Mouse (Mus musculus): ENCODE data around the gene Cfap221.

Cfap221 gene

GRCm38 (mm10) chr1:120007851-120008588 lies 11.0 kb upstream of the Cfap221 start:
- DNase-seq (ENCODE audit: low read depth, low spot score) = no peak

GRCm38 (mm10) chr1:120006844-120007790 lies 10.1 kb upstream of the Cfap221 start, which contains the start of gene Sctr:
TSS of gene Sctr (plus strand) at chr1:120006894.
- DNase-seq (ENCODE audit: low read depth, low spot score) = no peak

DNA sequence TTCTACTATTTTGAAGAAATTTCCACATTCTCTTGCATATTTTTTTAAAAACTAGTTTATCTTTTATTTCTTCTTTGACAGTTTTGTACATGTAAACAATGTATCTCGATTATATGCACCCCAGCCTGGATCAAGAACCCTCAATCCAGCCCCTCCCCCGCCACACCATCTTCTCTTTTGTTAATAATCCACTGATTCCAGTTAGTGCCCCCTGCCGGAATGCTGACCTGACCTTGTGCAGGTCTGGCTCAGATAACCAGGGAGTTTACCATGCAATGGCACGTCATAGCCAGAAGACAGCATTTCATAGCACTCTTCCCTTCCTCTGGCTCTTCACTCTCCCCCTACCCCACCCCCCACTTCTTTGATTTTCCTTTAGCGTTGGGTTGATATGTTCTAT lies 610 bp upstream of the Cfap221 start:
- no peak for DNase-seq (ENCODE audit: low read depth, low spot score)

DNA sequence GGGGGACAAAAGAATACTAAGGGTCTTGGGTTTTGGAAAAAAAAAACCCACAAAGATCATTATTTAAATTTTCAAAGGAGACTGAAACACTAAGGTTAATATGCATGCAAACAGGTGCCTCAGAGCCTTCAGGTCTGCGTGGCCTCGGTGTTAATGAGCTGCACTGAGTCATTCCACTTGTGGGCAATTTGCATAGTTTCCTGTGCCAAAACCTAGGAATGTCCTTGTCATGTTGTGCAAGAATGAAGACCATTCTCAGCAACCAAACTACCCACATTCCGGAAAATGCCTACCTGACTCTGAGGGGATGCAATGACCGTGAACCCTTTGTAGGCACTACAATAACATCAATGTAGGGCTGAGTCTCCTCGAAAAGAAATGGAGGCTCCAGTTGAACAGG lies 10.5 kb downstream of the Cfap221 start:
- DNase-seq (ENCODE audit: low read depth, low spot score) = no peak

GRCm38 (mm10) chr1:119975141-119975540 lies 21.9 kb downstream of the Cfap221 start:
- no peak for DNase-seq (ENCODE audit: low read depth, low spot score)

GRCm38 (mm10) chr1:119973117-119973516 lies 23.9 kb downstream of the Cfap221 start:
- DNase-seq (ENCODE audit: low read depth, low spot score) = no peak

DNA sequence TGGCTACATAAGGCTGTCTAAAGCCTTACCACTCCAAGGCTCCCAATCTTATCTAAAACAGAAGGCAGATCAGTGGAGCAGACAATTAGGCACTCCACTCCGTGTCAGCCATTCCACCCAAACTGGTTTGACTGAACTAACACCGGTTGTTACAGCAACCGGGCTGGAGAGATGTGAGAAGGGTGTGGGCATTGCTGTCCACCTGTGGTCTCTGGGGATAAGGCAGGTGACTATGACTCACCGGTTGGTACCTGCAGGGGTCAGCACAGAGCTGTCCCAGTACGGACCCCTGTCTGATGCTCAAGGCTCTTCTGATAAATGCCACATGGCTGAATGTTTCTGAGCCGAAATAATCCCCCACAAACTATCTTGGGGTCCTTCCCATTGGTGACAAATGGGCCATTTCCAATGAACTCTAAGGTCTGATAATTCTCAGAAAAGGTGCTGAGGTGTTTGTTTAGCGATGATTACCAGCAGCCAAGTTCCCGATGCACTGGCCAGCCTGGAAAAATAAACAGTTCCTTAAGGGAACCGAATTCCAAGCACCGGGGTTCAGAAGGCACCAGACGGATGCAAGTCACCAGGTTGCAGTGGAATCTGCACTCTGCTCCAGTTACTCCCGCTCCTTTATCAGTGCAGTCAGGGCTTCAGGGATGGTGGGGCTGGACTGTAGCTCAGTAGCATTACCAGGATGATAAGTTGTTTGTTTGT lies 31.1 kb downstream of the Cfap221 start:
- DNase-seq (ENCODE audit: low read depth, low spot score) = no peak

DNA sequence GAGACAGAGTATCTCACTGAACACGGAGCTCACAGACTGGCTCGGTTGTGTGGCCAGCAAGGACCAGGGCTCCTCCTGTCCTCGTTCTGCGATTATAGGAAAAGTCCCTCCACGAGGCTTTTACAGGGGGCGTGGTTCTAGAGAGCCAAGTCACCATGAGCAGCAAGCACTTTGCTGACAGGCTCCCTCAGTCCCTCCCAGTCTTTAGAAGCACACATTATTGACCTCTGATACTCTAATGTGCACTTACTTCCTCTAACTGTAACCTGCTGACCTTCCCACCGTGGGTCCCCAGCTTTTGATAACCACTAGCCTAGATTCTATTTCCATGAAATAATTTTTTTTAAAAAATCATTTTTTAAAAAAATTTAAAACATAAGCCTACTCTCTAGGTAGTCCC lies 37.1 kb downstream of the Cfap221 start:
- no peak for DNase-seq (ENCODE audit: low read depth, low spot score)

- DNase-seq (ENCODE audit: low read depth, low spot score) = no peak
These were observed 37.6 kb downstream of the Cfap221 start for GRCm38 (mm10) chr1:119959464-119959863.

- peak; percentile 10 for DNase-seq (ENCODE audit: low read depth, low spot score)
These were observed 39.3 kb downstream of the Cfap221 start for GRCm38 (mm10) chr1:119957716-119958222.

DNA sequence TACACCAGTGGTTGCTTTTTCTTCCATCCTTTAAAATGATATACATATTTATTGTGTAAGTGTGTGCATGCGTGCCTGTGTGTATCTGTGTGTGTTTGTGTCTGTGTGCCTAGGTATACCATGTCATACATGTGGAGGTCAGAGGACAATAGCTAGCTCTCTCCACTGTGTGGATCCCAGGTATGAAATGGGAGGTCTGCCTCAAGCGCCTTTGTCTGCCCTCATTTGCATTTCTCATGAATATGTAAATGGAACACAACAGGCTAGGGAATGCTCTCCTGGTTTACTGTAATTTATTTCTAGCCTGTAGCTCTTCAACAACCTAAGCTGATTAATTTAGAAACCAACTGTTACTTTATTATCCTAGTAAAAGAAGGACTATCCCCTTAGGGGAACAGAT lies 42.4 kb downstream of the Cfap221 start:
- DNase-seq (ENCODE audit: low read depth, low spot score) = no peak

GRCm38 (mm10) chr1:119953456-119953855 lies 43.6 kb downstream of the Cfap221 start:
- no peak for DNase-seq (ENCODE audit: low read depth, low spot score)

DNA sequence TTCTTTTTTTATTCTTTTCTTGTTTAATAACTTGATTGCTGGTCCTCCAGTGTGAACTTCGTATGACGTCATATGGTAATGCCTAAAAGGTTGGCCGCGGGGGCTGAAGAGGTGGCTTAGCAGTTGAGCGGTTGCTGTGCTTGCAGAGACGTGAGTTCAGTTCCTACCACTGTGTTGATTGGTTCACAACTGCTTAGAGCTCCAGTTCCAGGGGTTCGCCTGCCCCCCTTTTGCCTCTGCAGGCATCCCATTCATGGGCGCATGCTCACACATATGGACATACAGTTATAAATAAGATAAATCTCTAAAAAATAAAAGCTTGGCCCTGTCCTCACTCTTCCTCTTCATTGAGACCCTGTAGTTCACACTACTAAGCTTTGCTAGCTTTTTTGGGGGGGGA lies 46.9 kb downstream of the Cfap221 start:
- DNase-seq (ENCODE audit: low read depth, low spot score) = no peak

DNA sequence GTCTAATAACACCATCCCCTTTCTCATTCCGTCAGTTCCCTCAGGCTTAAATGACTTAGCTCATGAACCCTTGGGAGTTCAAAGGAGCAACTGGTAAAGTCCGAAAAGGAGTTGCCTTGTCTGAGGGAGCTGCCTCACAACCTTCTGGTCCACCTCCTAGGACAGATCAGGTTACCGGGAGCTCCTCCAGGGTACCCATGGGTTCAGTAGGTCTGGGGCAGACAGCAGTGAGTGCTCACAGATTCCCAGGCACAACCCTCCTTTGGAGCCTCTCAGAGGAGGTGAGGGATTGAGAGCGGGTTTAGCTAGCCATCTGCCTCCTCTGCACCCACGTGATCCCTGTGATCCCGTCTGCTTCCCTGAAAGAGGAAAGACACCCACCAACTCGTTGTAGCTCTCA lies 60.2 kb downstream of the Cfap221 start:
- no peak for DNase-seq (ENCODE audit: low read depth, low spot score)

GRCm38 (mm10) chr1:119931421-119932150 lies 65.4 kb downstream of the Cfap221 start:
- DNase-seq (ENCODE audit: low read depth, low spot score) = no peak

DNA sequence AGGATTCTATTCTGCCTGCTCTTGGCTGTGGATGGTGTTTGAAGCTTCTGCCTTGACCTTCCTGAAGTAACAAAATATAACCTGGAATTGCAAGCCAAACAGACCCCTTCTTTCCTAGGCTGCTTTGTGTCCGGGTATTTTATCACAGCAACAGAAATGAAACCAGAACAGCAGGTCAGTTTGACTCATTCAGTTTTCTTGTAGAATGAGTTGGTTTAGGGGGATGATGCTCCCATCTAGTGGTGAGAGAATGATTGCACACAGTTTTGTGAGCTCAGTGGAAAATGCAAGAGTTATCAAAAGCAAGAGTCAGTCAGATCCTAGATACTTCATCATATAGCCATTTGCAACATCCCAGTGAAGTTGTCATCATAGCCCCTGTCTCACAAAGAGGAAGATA lies 67.3 kb downstream of the Cfap221 start:
- DNase-seq (ENCODE audit: low read depth, low spot score) = peak; percentile 39

DNA sequence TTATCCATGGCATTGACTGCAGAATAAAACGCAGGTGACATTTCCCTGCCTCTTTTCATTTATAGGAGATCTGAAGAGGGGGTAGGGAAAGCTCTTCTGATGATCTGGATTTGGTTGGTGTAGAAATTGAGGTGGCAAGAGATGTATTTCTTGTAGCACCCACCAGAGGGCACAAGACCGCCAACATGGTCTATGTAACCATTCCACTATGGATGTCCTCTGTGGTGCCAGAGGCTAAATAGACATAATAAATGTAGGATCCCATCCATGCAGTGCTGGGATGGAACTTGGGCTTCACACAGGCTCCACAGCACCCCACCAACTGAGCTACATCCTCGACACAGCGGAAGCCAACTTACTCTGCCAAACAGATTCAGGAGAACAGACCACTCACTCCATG lies 77.7 kb downstream of the Cfap221 start:
- no peak for DNase-seq (ENCODE audit: low read depth, low spot score)

DNA sequence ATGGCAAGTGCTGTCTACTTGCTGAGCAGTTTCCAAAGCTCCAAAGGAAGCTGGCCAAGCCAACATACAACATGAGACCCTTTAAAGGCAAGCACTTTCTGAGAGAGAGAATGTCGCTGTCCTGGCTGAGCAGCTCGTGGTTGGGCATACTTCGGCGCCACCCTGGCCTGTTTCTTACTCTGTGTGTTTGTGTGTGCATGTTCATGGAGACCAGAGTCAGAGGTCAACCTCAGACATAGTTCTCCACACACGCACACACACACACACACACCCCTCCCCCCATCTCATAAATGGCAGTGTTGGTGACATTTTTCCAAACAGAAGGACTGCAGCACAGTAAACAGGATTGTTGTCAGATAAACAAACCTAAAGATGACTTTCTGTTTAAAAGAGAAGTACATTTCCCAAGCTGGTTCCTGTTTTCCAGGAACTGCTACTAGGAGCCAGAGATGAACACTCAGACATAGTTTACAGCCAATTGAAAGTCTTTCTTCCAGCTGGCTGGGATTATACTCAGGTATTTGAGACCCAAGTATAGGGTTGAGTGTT lies 80.1 kb downstream of the Cfap221 start:
- DNase-seq (ENCODE audit: low read depth, low spot score) = no peak

DNA sequence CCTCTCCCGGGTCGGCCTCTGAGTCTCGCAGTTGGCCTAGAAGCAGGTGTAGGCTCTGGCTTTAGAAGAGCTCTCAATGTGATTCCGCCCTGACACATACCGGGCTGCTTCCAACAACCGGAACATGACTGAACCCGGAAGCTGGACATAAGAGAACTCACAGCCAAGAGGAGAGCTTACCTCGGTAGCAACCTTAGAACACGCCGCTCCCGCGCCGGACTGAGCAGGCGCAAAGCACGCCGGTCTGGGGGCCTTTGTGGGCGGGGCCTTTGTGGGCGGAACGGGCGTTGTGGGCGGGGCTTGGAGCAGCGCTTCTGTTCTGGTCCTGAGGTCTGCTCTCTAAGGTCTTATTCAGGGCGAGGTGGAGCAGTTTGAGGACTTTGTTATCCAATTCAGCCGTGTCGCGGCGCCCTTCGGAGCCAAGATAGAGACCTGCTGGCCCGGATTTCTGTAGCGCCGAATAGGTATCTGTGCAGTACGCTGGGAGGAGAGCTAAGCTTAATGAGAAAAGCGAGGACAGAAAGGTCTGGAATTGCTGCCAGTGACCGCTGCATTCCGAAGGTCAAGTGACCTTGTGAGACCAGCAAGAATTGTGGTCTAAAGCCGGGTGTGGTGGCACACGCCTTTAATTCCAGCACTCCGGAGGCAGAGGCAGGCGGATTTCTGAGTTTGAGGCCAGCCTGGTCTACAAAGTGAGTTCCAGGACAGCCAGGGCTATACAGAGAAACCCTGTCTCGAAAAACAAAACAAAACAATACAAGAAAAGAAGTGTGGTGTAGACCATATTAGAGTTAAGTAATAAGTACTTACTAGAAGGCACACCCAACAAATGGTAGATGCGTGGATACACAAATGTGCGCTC lies 83.8 kb downstream of the Cfap221 start, which contains the start of gene Tmem177:
TSS of gene Tmem177 (minus strand) at position 256 of the 862 bp plus-strand sequence.
- DNase-seq (ENCODE audit: low read depth, low spot score) = peak; percentile 70
